Mouse (Mus musculus): ENCODE measurements around the gene Klf2. TPM values are rescaled to one million over a fixed set of nuclear protein-coding genes. Genes with fewer than 3 reads are reported as not detected.

Klf2 gene
- polyA plus RNA-seq, 1 experiment from 2014 or later, result 14.0 TPM

- H3K9ac ChIP-seq, result no peak overlapping the region
- peak; percentile 55 for ATAC-seq (replicated peaks; ENCODE audit: low FRiP score)
- no peaks in the 10 kb centered on the region for H3K36me3 ChIP-seq
- H3K27me3 ChIP-seq, result no peaks in the 10 kb centered on the region
- H3K4me3 ChIP-seq (replicated peaks), result no peak overlapping the region
- H3K9me3 ChIP-seq (replicated peaks), result no peaks in the 10 kb centered on the region
- no peak overlapping the region for H3K4me2 ChIP-seq
- no peak overlapping the region for H3K27ac ChIP-seq
- WGBS, result 66% methylated on average over 6 of the region's 6 CpGs
- peaks cover 9% of the 10 kb centered on the region for H3K4me1 ChIP-seq
Measured at GRCm38 (mm10) chr8:72308276-72308675, 10.6 kb upstream of the Klf2 start.

- peaks cover 6% of the 10 kb centered on the region; the same call in 1 of the 2 replicates for H3K4me1 ChIP-seq
- H3K9ac ChIP-seq, result no peak overlapping the region
- no peak overlapping the region for H3K4me3 ChIP-seq (replicated peaks)
- no peaks in the 10 kb centered on the region for H3K27me3 ChIP-seq
- no peaks in the 10 kb centered on the region for H3K36me3 ChIP-seq
- no peak overlapping the region for H3K27ac ChIP-seq
- 0 out of 2 replicates have a peak, but pooled peaks have one; percentile 30 for ATAC-seq (replicated peaks; ENCODE audit: low FRiP score)
- H3K4me2 ChIP-seq, result no peak overlapping the region
- H3K9me3 ChIP-seq (replicated peaks), result no peaks in the 10 kb centered on the region
- WGBS, result 53% methylated on average over 8 of the region's 8 CpGs
Measured at GRCm38 (mm10) chr8:72310849-72311506, 7.9 kb upstream of the Klf2 start.

- WGBS, result 82% methylated on average over 3 of the region's 3 CpGs
- Histone ChIP-seq H3K4me2 (no peak overlapping the region), H3K27me3 (no peaks in the 10 kb centered on the region), H3K4me1 (peaks cover 10% of the 10 kb centered on the region; the same call in 1 of the 2 replicates), H3K27ac (no peak overlapping the region), H3K9ac (no peak overlapping the region), H3K36me3 (no peaks in the 10 kb centered on the region), H3K9me3 (replicated peaks) (no peaks in the 10 kb centered on the region), H3K4me3 (replicated peaks) (no peak overlapping the region)
- no peak for ATAC-seq (replicated peaks; ENCODE audit: low FRiP score)
Measured at GRCm38 (mm10) chr8:72312926-72313518, 5.8 kb upstream of the Klf2 start.

GRCm38 (mm10) chr8:72316053-72316695 is 2.7 kb upstream of the Klf2 start:
- Histone ChIP-seq H3K4me1 (peaks cover 30% of the 10 kb centered on the region), H3K4me3 (replicated peaks) (no peak overlapping the region), H3K9ac (no peak overlapping the region), H3K36me3 (no peaks in the 10 kb centered on the region), H3K27ac (no peak overlapping the region), H3K4me2 (no peak overlapping the region), H3K9me3 (replicated peaks) (no peaks in the 10 kb centered on the region), H3K27me3 (peaks cover 25% of the 10 kb centered on the region)
- 65% methylated on average over 10 of the region's 10 CpGs for WGBS
- ATAC-seq (replicated peaks; ENCODE audit: low FRiP score), result no peak

GRCm38 (mm10) chr8:72317741-72318301 is 1.0 kb upstream of the Klf2 start:
- H3K9ac ChIP-seq, result no peak overlapping the region

GRCm38 (mm10) chr8:72319397-72319796 is 564 bp downstream of the Klf2 start:
- WGBS, result 0% methylated on average over 46 of the region's 48 CpGs
- H3K9ac ChIP-seq, result peak overlapping the region; percentile 53
- ATAC-seq (replicated peaks; ENCODE audit: low FRiP score), result peak; percentile 29
- peaks cover 29% of the 10 kb centered on the region for H3K4me1 ChIP-seq
- peak overlapping the region; percentile 54; the same call in 1 of the 2 replicates for H3K27ac ChIP-seq
- no peaks in the 10 kb centered on the region for H3K36me3 ChIP-seq
- H3K4me3 ChIP-seq (replicated peaks), result peak overlapping the region; percentile 64
- H3K4me2 ChIP-seq, result peak overlapping the region; percentile 84
- peaks cover 38% of the 10 kb centered on the region for H3K27me3 ChIP-seq
- no peaks in the 10 kb centered on the region for H3K9me3 ChIP-seq (replicated peaks)

More at GRCm38 (mm10) chr8:72317741-72318301, 1.0 kb upstream of the Klf2 start:
- Histone ChIP-seq H3K27ac (no peak overlapping the region), H3K4me3 (replicated peaks) (no peak overlapping the region), H3K4me1 (peaks cover 29% of the 10 kb centered on the region), H3K9me3 (replicated peaks) (no peaks in the 10 kb centered on the region), H3K4me2 (no peak overlapping the region), H3K27me3 (peaks cover 35% of the 10 kb centered on the region), H3K36me3 (no peaks in the 10 kb centered on the region)
- WGBS, result 49% methylated on average over 5 of the region's 5 CpGs
- no peak for ATAC-seq (replicated peaks; ENCODE audit: low FRiP score)

- Histone ChIP-seq H3K4me2 (peak overlapping the region; percentile 84), H3K4me1 (peaks cover 29% of the 10 kb centered on the region), H3K9me3 (replicated peaks) (no peaks in the 10 kb centered on the region), H3K9ac (peak overlapping the region; percentile 53), H3K27me3 (peaks cover 38% of the 10 kb centered on the region), H3K36me3 (no peaks in the 10 kb centered on the region), H3K4me3 (replicated peaks) (peak overlapping the region; percentile 64), H3K27ac (no peak overlapping the region)
- no peak for ATAC-seq (replicated peaks; ENCODE audit: low FRiP score)
- 7% methylated on average over 53 of the region's 55 CpGs for WGBS
Measured at GRCm38 (mm10) chr8:72319921-72320802, 1.3 kb downstream of the Klf2 start.

GRCm38 (mm10) chr8:72320803-72321583 is 2.2 kb downstream of the Klf2 start:
- ATAC-seq (replicated peaks; ENCODE audit: low FRiP score), result no peak
- no peak overlapping the region for H3K9ac ChIP-seq

GRCm38 (mm10) chr8:72321635-72322441 is 3.0 kb downstream of the Klf2 start:
- 0 out of 2 replicates have a peak overlapping the region, but pooled peaks have one; percentile 2 for H3K9ac ChIP-seq
- peaks cover 29% of the 10 kb centered on the region for H3K4me1 ChIP-seq
- H3K4me2 ChIP-seq, result peak overlapping the region; percentile 84
- H3K27ac ChIP-seq, result no peak overlapping the region
- H3K27me3 ChIP-seq, result peaks cover 38% of the 10 kb centered on the region
- no peaks in the 10 kb centered on the region for H3K36me3 ChIP-seq
- H3K4me3 ChIP-seq (replicated peaks), result peak overlapping the region; percentile 64
- WGBS, result 87% methylated on average over 20 of the region's 20 CpGs
- ATAC-seq (replicated peaks; ENCODE audit: low FRiP score), result no peak
- H3K9me3 ChIP-seq (replicated peaks), result no peaks in the 10 kb centered on the region

More at GRCm38 (mm10) chr8:72320803-72321583, 2.2 kb downstream of the Klf2 start:
- 56% methylated on average over 25 of the region's 25 CpGs for WGBS
- H3K27ac ChIP-seq, result no peak overlapping the region
- H3K4me3 ChIP-seq (replicated peaks), result peak overlapping the region; percentile 64
- H3K9me3 ChIP-seq (replicated peaks), result no peaks in the 10 kb centered on the region
- H3K36me3 ChIP-seq, result no peaks in the 10 kb centered on the region
- H3K27me3 ChIP-seq, result peaks cover 38% of the 10 kb centered on the region
- H3K4me1 ChIP-seq, result peaks cover 29% of the 10 kb centered on the region
- H3K4me2 ChIP-seq, result peak overlapping the region; percentile 84

- WGBS, result 72% methylated on average over 7 of the region's 7 CpGs
- Histone ChIP-seq H3K27me3 (peaks cover 38% of the 10 kb centered on the region), H3K36me3 (no peaks in the 10 kb centered on the region), H3K4me2 (peak overlapping the region; percentile 84), H3K4me3 (replicated peaks) (no peak overlapping the region), H3K9me3 (replicated peaks) (no peaks in the 10 kb centered on the region), H3K27ac (no peak overlapping the region), H3K9ac (no peak overlapping the region), H3K4me1 (peaks cover 29% of the 10 kb centered on the region)
- ATAC-seq (replicated peaks; ENCODE audit: low FRiP score), result no peak
Measured at GRCm38 (mm10) chr8:72322471-72322889, 3.6 kb downstream of the Klf2 start.

All from kidney, embryonic 15.5 days (tissue).